Mouse (Mus musculus) thymus, adult 2 months (tissue): Measurements from ENCODE around the gene Ptrh1.

Experiments used
- CTCF ChIP-seq: fragments of 200-500 bp; IDR thresholded peaks from 2 replicates; pipeline ENCODE4 v1.5.1; 2012; ENCODE audit warnings: mild to moderate bottlenecking, control low read depth, low read length, moderate library complexity, borderline replicate concordance; ENCODE audit not compliant: control insufficient read depth, poor library complexity, insufficient read depth; ENCODE audit errors: extremely low read depth
- POLR2A ChIP-seq: fragments of 200-500 bp; IDR thresholded peaks from 2 replicates; pipeline ENCODE4 v1.6.1; 2012; ENCODE audit warnings: mild to moderate bottlenecking, low read length, control low read depth, moderate library complexity; ENCODE audit not compliant: control insufficient read depth, poor library complexity, insufficient read depth; ENCODE audit errors: extremely low read depth

- TF ChIP-seq CTCF (no peak), POLR2A (no peak)
These were observed 47.1 kb downstream of the Ptrh1 start for GRCm38 (mm10) chr2:32822643-32823042.
